Mouse (Mus musculus) embryonic fibroblast, embryonic 13.5 days (primary cell): ENCODE measurements at regions not wholly inside any gene's neighbourhood (a gene's known extent, or its start where the extent isn't known, plus 50 kb on each side); places are given as distances from the start of the nearest gene placed in this dataset.

Source experiments
- CTCF ChIP-seq: IDR thresholded peaks from 2 replicates; pipeline ENCODE4 v1.5.1; 2011; ENCODE audit warnings: mild to moderate bottlenecking, control low read depth, low read length, moderate library complexity, borderline replicate concordance; ENCODE audit not compliant: insufficient read depth
- POLR2A ChIP-seq: IDR thresholded peaks from 2 replicates; pipeline ENCODE4 v1.6.1; 2011; ENCODE audit warnings: low read depth, mild to moderate bottlenecking, control low read depth, low read length, moderate library complexity

GRCm38 (mm10) chr15:13455560-13456219 is 282.2 kb upstream of the Cdh6 start:
- TF ChIP-seq POLR2A (no peak), CTCF (no peak)
